Mouse (Mus musculus): ENCODE results near the gene Traf3ip1.
"Not testable (repeated sequence)": the region's sequence is repeated elsewhere in the genome, so short reads cannot be mapped to it uniquely, and the experiment has no call there.

Traf3ip1 gene

GRCm38 (mm10) chr1:91465244-91465643 lies 29.2 kb upstream of the Traf3ip1 start:
- no peak for ATAC-seq (ENCODE audit: low TSS enrichment)

DNA sequence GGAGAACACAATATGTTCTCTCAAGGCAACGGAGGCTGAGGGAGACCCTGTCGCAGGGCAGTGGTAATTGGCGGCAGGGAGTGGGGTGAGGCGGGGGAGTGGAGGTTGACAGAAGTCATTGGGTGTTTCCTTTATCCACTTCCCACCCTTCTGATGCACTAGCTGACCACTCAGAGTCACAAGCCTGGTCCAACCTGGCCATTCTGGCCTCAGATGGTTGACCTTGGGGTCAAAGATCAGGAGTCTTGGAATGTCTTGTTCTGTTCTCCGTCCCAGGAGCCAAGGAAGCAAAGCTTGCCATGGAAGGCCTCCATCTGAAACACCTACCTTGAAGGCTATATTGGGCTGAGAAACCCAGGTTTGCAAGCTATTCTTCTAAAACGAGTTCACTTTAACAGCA lies 28.3 kb upstream of the Traf3ip1 start:
- ATAC-seq (ENCODE audit: low TSS enrichment) = no peak

- ATAC-seq (ENCODE audit: low TSS enrichment) = no peak
Observed at GRCm38 (mm10) chr1:91469888-91470419, 24.5 kb upstream of the Traf3ip1 start.

- ATAC-seq (ENCODE audit: low TSS enrichment) = not testable (repeated sequence)
Observed at GRCm38 (mm10) chr1:91478145-91478544, 16.3 kb upstream of the Traf3ip1 start.

DNA sequence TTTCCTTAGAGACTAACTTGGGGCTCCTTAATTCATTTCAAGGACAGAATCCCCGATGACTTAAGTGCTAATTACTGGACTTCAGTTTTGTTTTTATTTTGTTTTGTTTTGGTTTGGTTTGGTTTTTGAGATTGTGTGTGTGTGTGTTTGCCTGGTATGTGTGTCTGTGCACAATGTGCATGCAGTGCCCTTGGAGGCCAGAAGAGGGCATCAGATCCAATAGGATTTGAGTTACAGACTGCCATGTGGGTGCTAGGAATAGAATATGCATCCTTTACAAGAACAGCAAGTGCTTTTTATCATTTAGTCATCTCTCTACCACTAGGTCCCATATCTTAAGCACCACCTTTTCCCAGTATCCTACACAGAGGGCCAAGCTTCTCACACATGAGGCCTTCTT lies 15.5 kb upstream of the Traf3ip1 start:
- ATAC-seq (ENCODE audit: low TSS enrichment) = no peak

- ATAC-seq (ENCODE audit: low TSS enrichment) = no peak
Observed at GRCm38 (mm10) chr1:91482616-91483211, 11.7 kb upstream of the Traf3ip1 start.

GRCm38 (mm10) chr1:91483304-91484010 lies 11.0 kb upstream of the Traf3ip1 start:
- peak; percentile 92 for ATAC-seq (ENCODE audit: low TSS enrichment)

GRCm38 (mm10) chr1:91484011-91484346 lies 10.5 kb upstream of the Traf3ip1 start:
- no peak for ATAC-seq (ENCODE audit: low TSS enrichment)

DNA sequence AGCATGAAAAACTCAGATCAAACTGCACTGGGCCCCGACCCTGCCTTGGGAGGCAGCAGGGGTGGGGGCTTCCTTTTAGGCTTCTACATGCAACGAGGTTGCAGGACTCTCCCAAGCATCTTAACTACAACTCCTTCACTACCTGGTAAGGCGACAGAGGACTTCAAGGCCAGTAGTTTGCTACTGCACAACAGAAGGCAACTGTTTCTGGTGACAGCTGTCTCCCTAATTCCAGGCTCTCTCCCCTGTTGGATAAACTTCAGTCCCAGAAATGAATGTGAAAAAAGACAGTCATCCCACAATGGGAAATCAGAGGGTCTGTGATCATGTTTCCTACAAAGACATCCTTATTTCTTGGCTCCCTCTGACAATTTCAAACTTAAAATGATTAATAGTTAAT lies 9.0 kb upstream of the Traf3ip1 start:
- ATAC-seq (ENCODE audit: low TSS enrichment) = no peak

DNA sequence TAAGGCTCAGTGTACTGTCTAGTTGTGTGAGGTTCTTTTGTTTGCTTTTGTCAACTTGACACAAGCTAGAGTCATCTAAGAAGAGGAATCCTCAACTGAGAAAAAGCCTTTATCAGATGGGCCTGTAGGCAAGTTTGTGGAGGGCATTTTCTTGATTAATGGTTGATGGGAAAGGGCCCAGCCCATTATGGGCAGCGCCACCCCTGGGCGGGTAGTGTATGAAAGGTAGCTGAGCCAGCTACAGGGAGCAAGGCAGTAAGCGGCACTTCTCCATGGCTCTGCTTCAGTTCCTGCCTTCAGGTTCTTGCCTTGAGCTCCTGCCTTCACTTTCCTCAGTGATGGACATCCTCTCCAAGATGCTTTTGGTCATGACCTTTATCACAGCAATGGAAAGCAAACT lies 8.3 kb upstream of the Traf3ip1 start:
- no peak for ATAC-seq (ENCODE audit: low TSS enrichment)

DNA sequence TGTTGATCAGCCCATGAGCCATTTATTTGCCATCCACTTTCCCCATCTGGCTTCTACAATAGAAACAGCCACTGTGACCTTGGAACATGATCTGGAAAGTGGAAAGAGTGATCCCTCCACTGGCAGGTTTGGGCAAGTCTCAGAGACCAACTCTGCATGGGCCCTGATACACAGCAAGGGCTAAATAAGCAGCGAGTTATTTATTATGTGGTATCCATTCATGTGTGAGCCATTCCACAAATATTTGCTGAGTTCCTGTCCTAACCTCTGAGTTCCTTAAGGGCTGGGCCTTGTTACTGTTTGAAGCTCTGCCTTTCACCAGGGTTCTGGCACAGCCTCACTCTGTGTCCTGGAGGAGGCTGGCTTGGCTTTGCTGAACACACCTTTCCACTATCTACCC lies 4.1 kb upstream of the Traf3ip1 start:
- no peak for ATAC-seq (ENCODE audit: low TSS enrichment)

- ATAC-seq (ENCODE audit: low TSS enrichment) = no peak
Observed at GRCm38 (mm10) chr1:91492740-91493139, 1.7 kb upstream of the Traf3ip1 start.

- peak; percentile 6 for ATAC-seq (ENCODE audit: low TSS enrichment)
Observed at GRCm38 (mm10) chr1:91493938-91494337, 509 bp upstream of the Traf3ip1 start.

DNA sequence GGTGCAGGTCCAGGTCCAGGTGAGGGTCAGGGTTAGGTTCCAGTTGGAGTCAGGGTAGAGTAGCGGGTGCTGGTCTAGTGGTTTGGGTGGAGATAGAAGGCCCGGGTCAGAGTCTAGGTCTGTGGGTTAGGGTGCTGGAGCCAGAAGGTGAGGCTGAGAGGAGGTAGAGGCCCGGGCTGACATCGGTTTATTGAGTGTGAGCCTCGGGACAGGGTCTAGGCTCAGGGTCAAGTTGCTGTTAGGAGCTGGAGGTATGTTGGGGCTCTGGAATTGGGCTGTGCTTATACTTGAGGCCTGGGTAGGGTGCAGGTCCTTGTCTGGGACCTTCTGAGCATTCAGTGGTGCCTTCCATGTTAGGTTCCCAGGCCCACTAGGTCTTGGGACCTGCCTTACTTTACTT lies 874 bp downstream of the Traf3ip1 start:
- no peak for ATAC-seq (ENCODE audit: low TSS enrichment)

GRCm38 (mm10) chr1:91498579-91498978 lies 4.1 kb downstream of the Traf3ip1 start:
- no peak for ATAC-seq (ENCODE audit: low TSS enrichment)

- no peak for ATAC-seq (ENCODE audit: low TSS enrichment)
Observed at GRCm38 (mm10) chr1:91504615-91505014, 10.2 kb downstream of the Traf3ip1 start.

DNA sequence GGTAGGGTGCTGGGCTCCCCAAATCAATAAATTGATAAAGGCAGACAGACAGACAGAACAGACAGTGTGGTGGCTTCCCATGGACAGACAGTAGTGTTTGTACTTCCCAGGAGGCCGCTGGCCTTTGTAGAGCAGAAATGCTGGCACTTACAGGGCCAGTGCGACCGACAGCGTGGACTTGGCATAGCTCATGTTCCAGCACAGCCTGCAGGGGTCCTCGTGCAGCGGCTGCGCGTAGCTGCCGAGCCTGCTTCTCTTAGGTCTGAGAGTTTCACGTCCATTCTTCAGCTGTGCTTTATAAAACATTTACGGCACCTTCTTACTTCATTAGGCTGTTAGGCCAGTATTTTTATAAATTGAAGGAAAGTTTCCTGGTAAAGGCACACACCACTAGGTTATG lies 20.5 kb downstream of the Traf3ip1 start:
- ATAC-seq (ENCODE audit: low TSS enrichment) = no peak

DNA sequence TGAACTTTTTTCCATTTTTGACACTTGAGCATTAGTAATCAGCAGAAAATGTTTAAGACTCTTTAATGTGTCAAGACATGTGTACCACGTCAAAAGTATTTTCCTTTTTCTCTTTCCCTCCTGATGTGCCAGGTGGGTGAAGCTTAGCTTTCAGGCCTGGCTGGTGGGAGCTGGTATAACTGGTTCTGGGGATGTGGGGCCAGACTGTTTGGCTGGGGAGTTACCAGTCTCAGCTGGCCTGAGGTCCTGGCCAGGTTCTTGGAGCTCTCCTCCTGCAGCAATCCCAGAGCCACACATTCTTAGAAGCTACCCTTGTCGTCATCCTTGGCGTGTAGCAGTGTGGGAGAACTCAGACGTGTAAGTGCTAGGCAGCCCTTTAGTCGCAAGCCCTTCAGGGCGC lies 21.2 kb downstream of the Traf3ip1 start:
- no peak for ATAC-seq (ENCODE audit: low TSS enrichment)

DNA sequence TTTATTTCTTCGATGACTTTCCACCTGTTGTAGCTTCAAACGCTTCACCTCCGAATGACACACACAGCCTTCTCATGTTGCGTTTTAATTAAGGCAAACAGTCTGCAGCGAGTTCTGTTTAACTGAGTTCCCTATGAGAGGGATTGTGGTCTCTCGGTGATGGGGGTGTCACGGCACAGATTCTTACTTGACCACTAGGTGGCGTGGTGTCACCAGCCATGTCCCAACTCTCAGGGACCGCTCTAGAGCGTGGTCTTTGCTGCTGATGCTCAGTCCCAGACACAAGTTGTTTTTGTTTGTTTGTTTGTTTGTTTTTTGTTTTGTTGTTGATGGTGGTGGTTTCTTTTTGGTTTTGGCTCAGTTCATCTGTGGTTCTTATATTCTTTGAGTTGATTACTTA lies 29.3 kb downstream of the Traf3ip1 start:
- peak; percentile 88; the same call in 1 of the 2 replicates for ATAC-seq (ENCODE audit: low TSS enrichment)

- ATAC-seq (ENCODE audit: low TSS enrichment) = no peak
Observed at GRCm38 (mm10) chr1:91525838-91526237, 31.4 kb downstream of the Traf3ip1 start.

GRCm38 (mm10) chr1:91530166-91530565 lies 35.7 kb downstream of the Traf3ip1 start:
- ATAC-seq (ENCODE audit: low TSS enrichment) = no peak

- no peak for ATAC-seq (ENCODE audit: low TSS enrichment)
Observed at GRCm38 (mm10) chr1:91532243-91532642, 37.8 kb downstream of the Traf3ip1 start.

DNA sequence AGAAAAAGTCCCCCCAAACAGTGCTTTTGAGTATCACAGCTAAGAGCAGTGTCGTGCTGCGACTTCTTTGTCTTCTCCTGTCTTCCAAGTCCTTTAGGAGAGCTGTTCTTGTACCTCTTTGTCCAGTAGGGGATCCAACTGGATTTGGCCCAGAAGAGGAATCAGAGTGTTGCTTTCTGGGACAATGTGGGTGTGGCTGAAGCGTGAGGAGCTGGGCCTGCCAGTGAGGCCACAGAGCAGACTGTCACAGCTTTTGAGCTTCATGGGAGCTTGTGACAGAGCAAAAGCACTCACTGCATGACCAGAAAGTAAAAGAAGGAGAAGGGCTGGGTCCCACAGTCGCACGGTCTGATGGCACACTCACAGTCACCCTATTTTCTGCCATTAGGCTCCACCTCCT lies 38.4 kb downstream of the Traf3ip1 start:
- ATAC-seq (ENCODE audit: low TSS enrichment) = no peak; the same call in 1 of the 2 replicates

- no peak for ATAC-seq (ENCODE audit: low TSS enrichment)
Observed at GRCm38 (mm10) chr1:91533483-91533882, 39.0 kb downstream of the Traf3ip1 start.
